Mouse (Mus musculus): ENCODE measurements around the gene Rbbp7.
A peak's percentile ranks its signal among the peaks of the same experiment; 100 is the strongest.

Gene Rbbp7

GRCm38 (mm10) chrX:162828016-162828415 lies 67.8 kb downstream of the Rbbp7 start:
- peak; percentile 24 for DNase-seq (ENCODE audit: low read depth, low spot score)

Measured in R1 (cell line).